19 mouse cellular contexts compared by ENCODE assay signal in genomic region chr13:46444021-46444420, GRCm38 (mm10). TPM values are rescaled to one million over a fixed set of nuclear protein-coding genes. Genes with fewer than 3 reads are reported as not detected.
DNase-seq lines count a peak whose midpoint lies in the region; ATAC-seq and TF ChIP-seq lines count a peak whose summit lies in the region.
"Had no signal": no experiment of that assay in that cellular context is flagged by ENCODE, and none has a peak within 500 bp of the region (broad histone marks: within the 10 kb centered on the region; RNA-seq: fewer than 3 reads in every experiment).

No protein-coding gene starts in this region.

- no peaks in the 10 kb centered on the region for H3K27me3 ChIP-seq in heart, embryonic 13.5 days (replicated peaks)
- H3K27me3 ChIP-seq in midbrain, embryonic 14.5 days (ENCODE audit: control insufficient read depth, insufficient read depth, low read length) = no peaks in the 10 kb centered on the region
- no peaks in the 10 kb centered on the region for H3K27me3 ChIP-seq in midbrain, embryonic 15.5 days (replicated peaks)
- no peaks in the 10 kb centered on the region for H3K27me3 ChIP-seq in limb, embryonic 14.5 days (ENCODE audit: control insufficient read depth, insufficient read depth, low read length)
- H3K27me3 ChIP-seq: embryonic facial prominence, embryonic 13.5 days; limb, embryonic 15.5 days; midbrain, embryonic 13.5 days had no signal

- DNase-seq in heart, adult 9 months (ENCODE audit: low spot score in 2 of 2) = no peak
- DNase-seq in midbrain, embryonic 14.5 days = peak; percentile 19
- peak; percentile 32 for DNase-seq in limb, embryonic 14.5 days (ENCODE audit: low spot score)
- DNase-seq in neural tube, embryonic 10.5 days (ENCODE audit: extremely low spot score, low spot score) = no peak
- DNase-seq in right cerebral cortex, postnatal 36 days (ENCODE audit: low spot score in 2 of 2) = no peak
- DNase-seq: B cell, adult 2 months; cerebellum, adult 8-10 months; forebrain, postnatal 0 days; gastrocnemius, postnatal 36 days; kidney, adult 11 months; thymus, postnatal 14 days had no signal

- H3K9ac ChIP-seq in heart, embryonic 13.5 days = 0 out of 2 replicates have a peak overlapping the region, but pooled peaks have one; percentile 11
- no peak overlapping the region for H3K9ac ChIP-seq in midbrain, embryonic 14.5 days (replicated peaks; ENCODE audit: low read length)
- no peak overlapping the region for H3K9ac ChIP-seq in midbrain, embryonic 15.5 days
- H3K9ac ChIP-seq in limb, embryonic 14.5 days (ENCODE audit: low read depth, low read length, severe bottlenecking) = no peak overlapping the region
- H3K9ac ChIP-seq: embryonic facial prominence, embryonic 13.5 days; forebrain, postnatal 0 days; limb, embryonic 15.5 days; midbrain, embryonic 13.5 days had no signal

- H3K36me3 ChIP-seq in heart, embryonic 13.5 days = no peaks in the 10 kb centered on the region
- H3K36me3 ChIP-seq in midbrain, embryonic 14.5 days (ENCODE audit: control insufficient read depth, insufficient read depth, low read length) = no peaks in the 10 kb centered on the region
- no peaks in the 10 kb centered on the region for H3K36me3 ChIP-seq in midbrain, embryonic 15.5 days (replicated peaks)
- no peaks in the 10 kb centered on the region for H3K36me3 ChIP-seq in limb, embryonic 14.5 days (ENCODE audit: control insufficient read depth, insufficient read depth, low read length)
- H3K36me3 ChIP-seq: embryonic facial prominence, embryonic 13.5 days; limb, embryonic 15.5 days; midbrain, embryonic 13.5 days had no signal

- peak; percentile 19; the same call in 1 of the 2 replicates for ATAC-seq in heart, embryonic 13.5 days (ENCODE audit: extremely low read depth, insufficient number of reproducible peaks, low FRiP score, low TSS enrichment)
- no peak for ATAC-seq in midbrain, embryonic 14.5 days (ENCODE audit: low FRiP score, low TSS enrichment)
- no peak for ATAC-seq in midbrain, embryonic 15.5 days (replicated peaks)
- ATAC-seq in limb, embryonic 14.5 days (ENCODE audit: low FRiP score, low read depth) = peak; percentile 74
- ATAC-seq in megakaryocyte-erythroid progenitor cell, adult 5-6 weeks (replicated peaks; ENCODE audit: low FRiP score, low TSS enrichment, poor library complexity, severe bottlenecking) = peak; percentile 97
- ATAC-seq: forebrain, postnatal 0 days; midbrain, embryonic 13.5 days had no signal

- peaks cover 4% of the 10 kb centered on the region for H3K9me3 ChIP-seq in heart, embryonic 13.5 days
- H3K9me3 ChIP-seq in midbrain, embryonic 14.5 days (ENCODE audit: control insufficient read depth, low read length) = no peaks in the 10 kb centered on the region
- H3K9me3 ChIP-seq in midbrain, embryonic 15.5 days = 0 out of 2 replicates have a peak, but pooled peaks cover 5% of the 10 kb centered on the region
- no peaks in the 10 kb centered on the region for H3K9me3 ChIP-seq in limb, embryonic 14.5 days (ENCODE audit: control insufficient read depth, low read length)
- H3K9me3 ChIP-seq: embryonic facial prominence, embryonic 13.5 days; limb, embryonic 15.5 days; midbrain, embryonic 13.5 days had no signal

- peak overlapping the region; percentile 75 for H3K27ac ChIP-seq in heart, embryonic 13.5 days (replicated peaks)
- no peak overlapping the region for H3K27ac ChIP-seq in midbrain, embryonic 14.5 days (replicated peaks; ENCODE audit: low read depth, low read length)
- H3K27ac ChIP-seq in midbrain, embryonic 15.5 days = no peak overlapping the region
- H3K27ac ChIP-seq in limb, embryonic 14.5 days (replicated peaks; ENCODE audit: low read depth, low read length) = no peak overlapping the region
- H3K27ac ChIP-seq: embryonic facial prominence, embryonic 13.5 days; kidney, postnatal 0 days; limb, embryonic 15.5 days; macrophage; midbrain, embryonic 13.5 days had no signal

- WGBS in heart, embryonic 13.5 days = 20% methylated on average over 7 of the region's 7 CpGs
- 55% methylated on average over 7 of the region's 7 CpGs for WGBS in midbrain, embryonic 14.5 days
- 58% methylated on average over 7 of the region's 7 CpGs for WGBS in midbrain, embryonic 15.5 days
- 59% methylated on average over 7 of the region's 7 CpGs for WGBS in limb, embryonic 14.5 days

- peaks cover 34% of the 10 kb centered on the region for H3K4me1 ChIP-seq in heart, embryonic 13.5 days
- peaks cover 3% of the 10 kb centered on the region; the same call in 1 of the 2 replicates for H3K4me1 ChIP-seq in midbrain, embryonic 14.5 days (ENCODE audit: control insufficient read depth, insufficient read depth, low read length)
- H3K4me1 ChIP-seq in midbrain, embryonic 15.5 days = 0 out of 2 replicates have a peak, but pooled peaks cover 2% of the 10 kb centered on the region
- H3K4me1 ChIP-seq in limb, embryonic 14.5 days (ENCODE audit: control insufficient read depth, insufficient read depth, low read length) = no peaks in the 10 kb centered on the region
- H3K4me1 ChIP-seq: embryonic facial prominence, embryonic 13.5 days; limb, embryonic 15.5 days had no signal

- H3K4me3 ChIP-seq in heart, embryonic 13.5 days = no peak overlapping the region
- H3K4me3 ChIP-seq in midbrain, embryonic 14.5 days (replicated peaks; ENCODE audit: low read depth, low read length) = no peak overlapping the region
- no peak overlapping the region for H3K4me3 ChIP-seq in midbrain, embryonic 15.5 days
- H3K4me3 ChIP-seq in limb, embryonic 14.5 days (replicated peaks; ENCODE audit: low read length) = no peak overlapping the region
- H3K4me3 ChIP-seq: embryonic facial prominence, embryonic 13.5 days; limb, embryonic 15.5 days; midbrain, embryonic 13.5 days had no signal

- H3K4me2 ChIP-seq in heart, embryonic 13.5 days = peak overlapping the region; percentile 35
- H3K4me2 ChIP-seq in midbrain, embryonic 14.5 days (ENCODE audit: low read length) = no peak overlapping the region
- H3K4me2 ChIP-seq in midbrain, embryonic 15.5 days = no peak overlapping the region
- no peak overlapping the region for H3K4me2 ChIP-seq in limb, embryonic 14.5 days (replicated peaks; ENCODE audit: low read depth, low read length, severe bottlenecking)
- H3K4me2 ChIP-seq: embryonic facial prominence, embryonic 13.5 days; limb, embryonic 15.5 days; midbrain, embryonic 13.5 days had no signal

- no peak for TF ChIP-seq POLR2A in limb, embryonic 14.5 days (IDR thresholded peaks at IDR 0.05; ENCODE audit: borderline replicate concordance, extremely low read depth, insufficient read depth, insufficient read length)

RNA-seq across cellular contexts. Expression of gene Rbm24, which starts 25.8 kb away (rescaled TPM):
- polyA plus RNA-seq in heart, embryonic 13.5 days (2015; fragmentation: Nextera tagmentation; extraction: Ambion mirVana) = 34.9 and 44.8 TPM in 2 replicates
- 3.6 and 4.0 TPM in 2 replicates for polyA plus RNA-seq in midbrain, embryonic 14.5 days (2014; fragmentation: Nextera tagmentation; extraction: Ambion mirVana)
- polyA plus RNA-seq in midbrain, embryonic 15.5 days (2015; fragmentation: Nextera tagmentation; extraction: Ambion mirVana) = 4.2 and 5.5 TPM in 2 replicates
- 27.1 and 37.4 TPM in 2 replicates for polyA plus RNA-seq in limb, embryonic 14.5 days (2012; rRNA removed)
- polyA plus RNA-seq in limb, embryonic 14.5 days (2014; fragmentation: Nextera tagmentation; extraction: Ambion mirVana) = 11.7 and 12.8 TPM in 2 replicates
- total RNA-seq in megakaryocyte-erythroid progenitor cell, adult 5-6 weeks (2014; fragmentation: Nextera tagmentation) = not detected in 2 replicates
- total RNA-seq in megakaryocyte-erythroid progenitor cell, adult 5-6 weeks (2017) = not detected in 2 replicates
- polyA plus RNA-seq: macrophage had no signal

RNA-seq across cellular contexts. Expression of gene Cap2, which starts 57.6 kb away (rescaled TPM):
- polyA plus RNA-seq in heart, embryonic 13.5 days (2015; fragmentation: Nextera tagmentation; extraction: Ambion mirVana) = 127 and 145 TPM in 2 replicates
- 6.6 and 8.4 TPM in 2 replicates for polyA plus RNA-seq in midbrain, embryonic 14.5 days (2014; fragmentation: Nextera tagmentation; extraction: Ambion mirVana)
- polyA plus RNA-seq in midbrain, embryonic 15.5 days (2015; fragmentation: Nextera tagmentation; extraction: Ambion mirVana) = 9.8 and 12.4 TPM in 2 replicates
- 27.6 and 30.9 TPM in 2 replicates for polyA plus RNA-seq in limb, embryonic 14.5 days (2012; rRNA removed)
- polyA plus RNA-seq in limb, embryonic 14.5 days (2014; fragmentation: Nextera tagmentation; extraction: Ambion mirVana) = 15.4 and 22.1 TPM in 2 replicates
- total RNA-seq in megakaryocyte-erythroid progenitor cell, adult 5-6 weeks (2014; fragmentation: Nextera tagmentation) = 1.9 TPM in 1 of 2 replicates, not detected in the other
- 1.7 and 2.0 TPM in 2 replicates for total RNA-seq in megakaryocyte-erythroid progenitor cell, adult 5-6 weeks (2017)

Comparison
In these comparisons a context has a peak if more than half of its experiments do, and no peak if none do; other contexts are left out.
1. ATAC-seq: peak in heart, embryonic 13.5 days (single experiment), limb, embryonic 14.5 days (single experiment) and megakaryocyte-erythroid progenitor cell, adult 5-6 weeks (single experiment); none in midbrain, embryonic 14.5 days (single experiment) and midbrain, embryonic 15.5 days (single experiment).
2. DNase-seq: peak in midbrain, embryonic 14.5 days (single experiment) and limb, embryonic 14.5 days (single experiment); none in heart, adult 9 months (0 of 2), neural tube, embryonic 10.5 days (single experiment) and right cerebral cortex, postnatal 36 days (0 of 2).